Mouse (Mus musculus) adrenal gland, postnatal 0 days (tissue): Measurements from ENCODE around the gene Psph. TPM values are rescaled to one million over a fixed set of nuclear protein-coding genes. Genes with fewer than 3 reads are reported as not detected.

Experiments
- polyA plus RNA-seq: library from polyadenylated mRNA; unstranded; fragments of >200 nt; fragmentation: Nextera tagmentation; extraction: Ambion mirVana; gene quantifications from 2 replicates; pipeline ENCODE4 v1.2.1, GENCODE M21; 2015

Gene Psph
- polyA plus RNA-seq = 36.9 and 40.3 TPM in 2 replicates

DNA sequence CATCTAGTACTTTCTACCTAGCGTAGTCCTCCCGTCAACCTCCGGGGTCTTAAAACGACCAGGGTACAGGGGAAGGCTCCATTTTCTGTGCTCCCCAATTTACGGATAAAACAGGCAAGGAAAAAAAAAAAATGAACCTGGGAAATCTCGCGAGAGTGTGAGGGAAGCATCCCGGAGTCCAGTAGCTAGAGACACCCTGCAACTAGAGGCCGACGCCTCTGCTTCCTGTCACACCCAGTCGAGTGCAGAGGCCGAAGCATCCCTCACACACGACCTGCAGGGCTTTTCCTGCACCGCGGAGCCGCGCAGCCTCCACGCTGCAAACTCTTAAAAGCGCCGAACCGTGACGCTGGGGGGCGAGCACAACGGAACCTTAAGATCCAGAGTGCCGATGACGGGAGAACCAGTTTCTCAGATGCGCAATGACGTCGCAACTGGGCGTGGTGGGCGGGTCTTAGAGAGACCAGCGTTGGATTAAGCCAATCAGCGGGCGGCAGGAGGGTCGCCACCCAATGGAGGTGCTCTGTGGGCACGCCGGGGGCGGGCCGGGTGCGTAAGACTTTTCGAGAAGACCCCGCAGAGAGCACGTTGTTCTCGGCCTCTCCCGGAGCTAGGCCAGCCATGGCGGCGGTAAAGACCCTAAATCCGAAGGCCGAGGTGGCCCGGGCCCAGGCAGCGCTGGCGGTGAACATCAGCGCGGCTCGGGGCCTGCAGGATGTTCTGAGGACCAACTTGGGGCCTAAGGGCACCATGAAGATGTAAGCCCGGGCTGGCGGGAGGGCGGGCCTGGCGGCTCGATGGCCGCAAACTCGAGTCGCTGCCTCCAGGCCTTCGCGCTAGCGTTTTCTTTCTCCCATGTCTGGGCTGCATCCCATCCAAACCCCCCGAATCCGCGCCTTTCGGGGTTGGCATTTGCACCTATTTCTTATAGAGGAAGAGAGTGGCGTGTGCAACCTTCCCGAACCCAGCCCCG, at the start of gene Psph:
Gene Psph (minus strand): TSS at position 632 of the 973 bp plus-strand sequence.

GRCm38 (mm10) chr5:129724834-129725773, 62.1 kb downstream of the Psph start, which contains the start of gene Nipsnap2:
TSS of gene Nipsnap2 (plus strand) at chr5:129725063.

Other genes starting within 250 kb of the Psph start
- gene Mmp17, start 203.3 kb downstream of the Psph start, polyA plus RNA-seq = 1.2 and 2.2 TPM in 2 replicates
- gene Zfp11, start 117.3 kb downstream of the Psph start, polyA plus RNA-seq = 1.6 and 2.2 TPM in 2 replicates
- not detected in 2 replicates for gene Sept14, start 78.9 kb downstream of the Psph start, polyA plus RNA-seq
- gene Mrps17, start 72.0 kb downstream of the Psph start, polyA plus RNA-seq = 179 and 229 TPM in 2 replicates
- gene Nipsnap2, start 62.4 kb downstream of the Psph start, polyA plus RNA-seq = 96.9 and 145 TPM in 2 replicates
- gene Sumf2, start 59.5 kb upstream of the Psph start, polyA plus RNA-seq = 57.7 and 68.0 TPM in 2 replicates
- 1,691 and 2,228 TPM in 2 replicates for gene Chchd2, start 100.0 kb upstream of the Psph start, polyA plus RNA-seq
- 3.5 and 4.7 TPM in 2 replicates for gene Zbed5, start 108.3 kb upstream of the Psph start, polyA plus RNA-seq
- gene Phkg1, start 111.1 kb upstream of the Psph start, polyA plus RNA-seq = 0.20 and 0.59 TPM in 2 replicates
- 8.0 and 11.9 TPM in 2 replicates for gene Nupr1l, start 121.1 kb upstream of the Psph start, polyA plus RNA-seq
- 13.8 and 16.8 TPM in 2 replicates for gene Vkorc1l1, start 154.5 kb upstream of the Psph start, polyA plus RNA-seq
- gene Gusb, start 215.6 kb upstream of the Psph start, polyA plus RNA-seq = 46.5 and 65.9 TPM in 2 replicates
- 92.5 and 127 TPM in 2 replicates for gene Asl, start 241.8 kb upstream of the Psph start, polyA plus RNA-seq
- 38.0 and 54.7 TPM in 2 replicates for gene Crcp, start 241.8 kb upstream of the Psph start, polyA plus RNA-seq